Mouse (Mus musculus): Measurements from ENCODE around the gene Igf1r.

Gene Igf1r

GRCm38 (mm10) chr7:68224006-68224405 is 271.4 kb downstream of the Igf1r start:
- no peak for DNase-seq (ENCODE audit: low read depth, low spot score)

- DNase-seq (ENCODE audit: low read depth, low spot score), result no peak
Observed at GRCm38 (mm10) chr7:68225427-68226054, 272.9 kb downstream of the Igf1r start.

GRCm38 (mm10) chr7:68227021-68227420 is 274.4 kb downstream of the Igf1r start:
- DNase-seq (ENCODE audit: low read depth, low spot score), result peak; percentile 58

- no peak for DNase-seq (ENCODE audit: low read depth, low spot score)
Observed at GRCm38 (mm10) chr7:68227621-68228020, 275.0 kb downstream of the Igf1r start.

GRCm38 (mm10) chr7:68228491-68228890 is 275.9 kb downstream of the Igf1r start:
- DNase-seq (ENCODE audit: low read depth, low spot score), result no peak

- no peak for DNase-seq (ENCODE audit: low read depth, low spot score)
Observed at GRCm38 (mm10) chr7:68230831-68231230, 278.2 kb downstream of the Igf1r start.

- no peak for DNase-seq (ENCODE audit: low read depth, low spot score)
Observed at GRCm38 (mm10) chr7:68232521-68232920, 279.9 kb downstream of the Igf1r start.

- peak; percentile 65 for DNase-seq (ENCODE audit: low read depth, low spot score)
Observed at GRCm38 (mm10) chr7:68233619-68234223, 281.1 kb downstream of the Igf1r start.

GRCm38 (mm10) chr7:68236817-68237216 is 284.2 kb downstream of the Igf1r start:
- DNase-seq (ENCODE audit: low read depth, low spot score), result no peak

GRCm38 (mm10) chr7:68239220-68239827 is 286.7 kb downstream of the Igf1r start:
- DNase-seq (ENCODE audit: low read depth, low spot score), result peak; percentile 69

GRCm38 (mm10) chr7:68241205-68241604 is 288.6 kb downstream of the Igf1r start:
- DNase-seq (ENCODE audit: low read depth, low spot score), result no peak

- peak; percentile 88 for DNase-seq (ENCODE audit: low read depth, low spot score)
Observed at GRCm38 (mm10) chr7:68245681-68246080, 293.1 kb downstream of the Igf1r start.

- no peak for DNase-seq (ENCODE audit: low read depth, low spot score)
Observed at GRCm38 (mm10) chr7:68246249-68246648, 293.6 kb downstream of the Igf1r start.

- no peak for DNase-seq (ENCODE audit: low read depth, low spot score)
Observed at GRCm38 (mm10) chr7:68250411-68250810, 297.8 kb downstream of the Igf1r start.

GRCm38 (mm10) chr7:68250902-68251301 is 298.3 kb downstream of the Igf1r start:
- DNase-seq (ENCODE audit: low read depth, low spot score), result no peak

GRCm38 (mm10) chr7:68257767-68258166 is 305.1 kb downstream of the Igf1r start:
- DNase-seq (ENCODE audit: low read depth, low spot score), result no peak

- DNase-seq (ENCODE audit: low read depth, low spot score), result no peak
Observed at GRCm38 (mm10) chr7:68258326-68259150, 305.9 kb downstream of the Igf1r start.

- peak; percentile 97 for DNase-seq (ENCODE audit: low read depth, low spot score)
Observed at GRCm38 (mm10) chr7:68259523-68260081, 307.0 kb downstream of the Igf1r start.

GRCm38 (mm10) chr7:68262612-68263200 is 310.1 kb downstream of the Igf1r start:
- DNase-seq (ENCODE audit: low read depth, low spot score), result no peak

- no peak for DNase-seq (ENCODE audit: low read depth, low spot score)
Observed at GRCm38 (mm10) chr7:68263346-68264027, 310.9 kb downstream of the Igf1r start.

- DNase-seq (ENCODE audit: low read depth, low spot score), result peak; percentile 69
Observed at GRCm38 (mm10) chr7:68264028-68264453, 311.4 kb downstream of the Igf1r start, which contains the start of gene Pgpep1l. Gene Pgpep1l, minus strand, starts transcription at chr7:68264233.
